Mouse (Mus musculus) heart, embryonic 14.5 days (tissue): ENCODE measurements at regions not wholly inside any gene's neighbourhood (a gene's known extent, or its start where the extent isn't known, plus 50 kb on each side); places are given as distances from the start of the nearest gene placed in this dataset.

ENCODE experiments used
- ATAC-seq: fragments of 200-750 bp; cut with Nextera tagmentation; 2 replicates; pipeline ENCODE4 v1.8.0; 2017; ENCODE audit warnings: low read depth, moderate TSS enrichment; ENCODE audit not compliant: insufficient number of reproducible peaks, insufficient read depth, low FRiP score
- H3K27ac ChIP-seq, 2 experiments: fragments of 200-500 bp in 1 of 2; fragments of 300-500 bp in 1 of 2; sonication (generic) in 1 of 2; replicated peaks in 1 of 2; 2 replicates each; pipeline ENCODE4 v1.5.1; 2012 to 2014; ENCODE audit warnings: low read depth in 2 of 2, low read length in 2 of 2, control low read depth in 1 of 2, mild to moderate bottlenecking in 1 of 2, mixed read lengths in 1 of 2; ENCODE audit not compliant: control insufficient read depth in 1 of 2, insufficient read depth in 1 of 2
- H3K27me3 ChIP-seq: fragments of 300-500 bp; sonication (generic); 2 replicates; pipeline ENCODE4 v1.6.1; 2014; ENCODE audit warnings: mild to moderate bottlenecking, low read length, control low read depth; ENCODE audit not compliant: control insufficient read depth, insufficient read depth
- H3K36me3 ChIP-seq: fragments of 300-500 bp; sonication (generic); 2 replicates; pipeline ENCODE4 v1.6.1; 2014; ENCODE audit warnings: mild to moderate bottlenecking, control low read depth, low read length, mixed read lengths; ENCODE audit not compliant: control insufficient read depth, insufficient read depth
- H3K4me1 ChIP-seq, 2 experiments: fragments of 200-500 bp in 1 of 2; fragments of 300-500 bp in 1 of 2; sonication (generic) in 1 of 2; 2 replicates each; pipeline ENCODE4 v1.6.1; 2012 to 2014; ENCODE audit warnings: low read length in 2 of 2, control low read depth in 1 of 2, mixed read lengths in 1 of 2; ENCODE audit not compliant: control insufficient read depth in 2 of 2, insufficient read depth in 2 of 2
- H3K4me2 ChIP-seq: fragments of 300-500 bp; sonication (generic); 2 replicates; pipeline ENCODE4 v1.6.1; 2014; ENCODE audit warnings: mild to moderate bottlenecking, low read length
- H3K4me3 ChIP-seq, 2 experiments: fragments of 200-500 bp in 1 of 2; fragments of 300-500 bp in 1 of 2; sonication (generic) in 1 of 2; 2 replicates each; pipeline ENCODE4 v1.5.1; 2012 to 2014; ENCODE audit warnings: low read length in 2 of 2, mild to moderate bottlenecking in 2 of 2, control low read depth in 1 of 2, low read depth in 1 of 2, moderate library complexity in 1 of 2; ENCODE audit not compliant: control insufficient read depth in 1 of 2, insufficient read depth in 1 of 2
- H3K9ac ChIP-seq: fragments of 300-500 bp; sonication (generic); 2 replicates; pipeline ENCODE4 v1.6.1; 2014; ENCODE audit warnings: mild to moderate bottlenecking, low read length
- H3K9me3 ChIP-seq: fragments of 300-500 bp; sonication (generic); 2 replicates; pipeline ENCODE4 v1.6.1; 2016; ENCODE audit warnings: low read length, control low read depth; ENCODE audit not compliant: control insufficient read depth
- WGBS: fragments of 180-500 bp; shearing (Covaris S2); extraction: QIAGEN DNeasy Blood & Tissue Kit; methylation state at CpG from one replicate; pipeline ENCODE4 v1.1.7; 2014; 5-methylcytosine and 5-hydroxymethylcytosine counted together

GRCm38 (mm10) chr1:12025791-12026190, 611.9 kb downstream of the A830018L16Rik start:
- Histone ChIP-seq H3K9ac (no peak overlapping the region), H3K4me2 (no peak overlapping the region), H3K4me3 (no peak overlapping the region), H3K27ac (no peak overlapping the region), H3K36me3 (no peaks in the 10 kb centered on the region), H3K4me1 (no peaks in the 10 kb centered on the region), H3K27me3 (no peaks in the 10 kb centered on the region), H3K9me3 (0 out of 2 replicates have a peak, but pooled peaks cover 3% of the 10 kb centered on the region)
- no peak for ATAC-seq

GRCm38 (mm10) chr1:12027442-12027841, 613.5 kb downstream of the A830018L16Rik start:
- Histone ChIP-seq H3K9me3 (0 out of 2 replicates have a peak, but pooled peaks cover 3% of the 10 kb centered on the region), H3K9ac (no peak overlapping the region), H3K4me3 (no peak overlapping the region), H3K27me3 (no peaks in the 10 kb centered on the region), H3K4me2 (no peak overlapping the region), H3K4me1 (no peaks in the 10 kb centered on the region), H3K36me3 (no peaks in the 10 kb centered on the region), H3K27ac (no peak overlapping the region)
- 92% methylated on average over 2 of the region's 2 CpGs for WGBS
- ATAC-seq = no peak

- Histone ChIP-seq H3K4me3 (no peak overlapping the region), H3K9ac (no peak overlapping the region), H3K27me3 (no peaks in the 10 kb centered on the region), H3K4me1 (no peaks in the 10 kb centered on the region), H3K9me3 (no peaks in the 10 kb centered on the region), H3K27ac (no peak overlapping the region), H3K36me3 (no peaks in the 10 kb centered on the region), H3K4me2 (no peak overlapping the region)
- 85% methylated on average over 4 of the region's 4 CpGs for WGBS
- ATAC-seq = no peak
These were observed 614.2 kb downstream of the A830018L16Rik start for GRCm38 (mm10) chr1:12028074-12028473.

GRCm38 (mm10) chr1:12051931-12052482, 638.1 kb downstream of the A830018L16Rik start:
- no peaks in the 10 kb centered on the region for H3K9me3 ChIP-seq
- no peak overlapping the region for H3K4me3 ChIP-seq
- H3K4me2 ChIP-seq = no peak overlapping the region
- H3K9ac ChIP-seq = no peak overlapping the region
- no peaks in the 10 kb centered on the region for H3K4me1 ChIP-seq
- H3K27me3 ChIP-seq = no peaks in the 10 kb centered on the region
- H3K27ac ChIP-seq = no peak overlapping the region
- ATAC-seq = no peak
- no peaks in the 10 kb centered on the region for H3K36me3 ChIP-seq
- WGBS = 56% methylated on average over 8 of the region's 8 CpGs

GRCm38 (mm10) chr1:12055865-12056560, 642.1 kb downstream of the A830018L16Rik start:
- H3K4me3 ChIP-seq = no peak overlapping the region
- H3K9ac ChIP-seq = no peak overlapping the region
- H3K36me3 ChIP-seq = no peaks in the 10 kb centered on the region
- H3K9me3 ChIP-seq = no peaks in the 10 kb centered on the region
- no peaks in the 10 kb centered on the region for H3K27me3 ChIP-seq
- no peak overlapping the region for H3K4me2 ChIP-seq
- no peak overlapping the region for H3K27ac ChIP-seq
- no peak for ATAC-seq
- no peaks in the 10 kb centered on the region for H3K4me1 ChIP-seq
- 62% methylated on average over 3 of the region's 3 CpGs for WGBS

GRCm38 (mm10) chr1:12065016-12065513, 651.2 kb downstream of the A830018L16Rik start:
- Histone ChIP-seq H3K27ac (no peak overlapping the region), H3K4me2 (no peak overlapping the region), H3K9me3 (no peaks in the 10 kb centered on the region), H3K27me3 (no peaks in the 10 kb centered on the region), H3K9ac (no peak overlapping the region), H3K36me3 (no peaks in the 10 kb centered on the region), H3K4me3 (no peak overlapping the region), H3K4me1 (no peaks in the 10 kb centered on the region)
- 97% methylated on average over 6 of the region's 6 CpGs for WGBS
- no peak for ATAC-seq

GRCm38 (mm10) chr1:12092564-12093504, 678.9 kb downstream of the A830018L16Rik start:
- ATAC-seq = no peak
- Histone ChIP-seq H3K27ac (no peak overlapping the region), H3K27me3 (no peaks in the 10 kb centered on the region), H3K4me3 (no peak overlapping the region), H3K4me1 (no peaks in the 10 kb centered on the region), H3K9me3 (no peaks in the 10 kb centered on the region), H3K36me3 (no peaks in the 10 kb centered on the region), H3K9ac (no peak overlapping the region), H3K4me2 (no peak overlapping the region)
- 68% methylated on average over 1 of the region's 1 CpGs for WGBS
